Mouse (Mus musculus) inflammation-experienced regulatory T-cells, adult 6 months (primary cell): ENCODE data around the gene Cdk5. TPM values are rescaled to one million over a fixed set of nuclear protein-coding genes. Genes with fewer than 3 reads are reported as not detected.

Experiments used
- ATAC-seq: one replicate; pipeline ENCODE4 v1.8.0; 2017
- polyA plus RNA-seq, 3 experiments: library from polyadenylated mRNA; unstranded; fragments of 100-300 nt; shearing (Covaris generic); gene quantifications; one replicate each; pipeline ENCODE4 v1.2.1; 2017

Gene Cdk5
- polyA plus RNA-seq, 3 experiments from 2014 or later = 47.6 to 66.2 (median 62.8) TPM

DNA sequence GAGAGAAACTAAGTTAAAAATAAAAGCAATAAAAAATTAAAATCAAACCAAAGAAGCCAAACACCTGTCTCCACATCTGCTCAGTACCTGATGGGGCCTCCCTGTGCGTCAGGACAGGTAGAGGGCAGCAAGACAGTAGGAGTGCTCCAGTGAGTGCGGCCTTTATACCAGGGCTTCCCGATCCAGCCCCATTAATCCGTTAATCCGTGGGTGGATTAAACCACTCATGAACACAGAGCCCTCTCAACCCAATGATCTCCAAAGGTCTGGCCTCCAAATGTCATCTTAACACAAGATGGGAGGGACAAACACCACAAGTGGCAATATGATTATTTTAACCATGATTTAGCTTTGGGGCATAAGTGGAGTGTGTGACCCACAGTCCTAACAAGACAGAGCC lies 49.5 kb downstream of the Cdk5 start:
- ATAC-seq = no peak

DNA sequence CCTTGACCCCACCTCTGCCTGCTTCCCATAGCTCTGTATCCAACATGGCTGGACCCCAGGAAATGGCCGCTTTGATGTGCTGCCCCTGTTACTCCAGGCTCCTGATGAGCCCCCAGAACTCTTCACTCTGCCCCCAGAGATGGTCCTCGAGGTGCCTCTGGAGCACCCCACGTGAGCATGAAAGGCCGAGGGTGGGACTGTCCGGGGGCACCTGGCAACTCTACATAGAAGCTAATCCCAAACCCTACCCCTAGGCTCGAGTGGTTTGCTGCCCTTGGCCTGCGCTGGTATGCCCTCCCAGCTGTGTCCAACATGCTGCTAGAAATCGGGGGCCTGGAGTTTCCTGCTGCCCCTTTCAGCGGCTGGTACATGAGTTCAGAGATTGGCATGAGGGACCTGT lies 53.6 kb downstream of the Cdk5 start:
- no peak for ATAC-seq

Other genes with a start within 250 kb of the Cdk5 start
- under 1 TPM in 2 of 3 experiments, not detected in 1; 0.38 to 0.47 TPM for gene Kcnh2, start 71.9 kb downstream of the Cdk5 start, polyA plus RNA-seq
- under 1 TPM in 2 of 3 experiments, not detected in 1; 0.08 to 0.17 TPM for gene Nos3, start 58.7 kb downstream of the Cdk5 start, polyA plus RNA-seq
- 1 to 10 TPM; 1.1 to 1.7 (median 1.4) TPM for gene Atg9b, start 31.4 kb downstream of the Cdk5 start, polyA plus RNA-seq
- 10 to 100 TPM; 15.5 to 26.5 (median 20.9) TPM for gene Abcb8, start 29.9 kb downstream of the Cdk5 start, polyA plus RNA-seq
- gene Asic3, start 10.1 kb downstream of the Cdk5 start, polyA plus RNA-seq = not detected
- 10 to 100 TPM; 11.4 to 17.1 (median 12.4) TPM for gene Slc4a2, start 307 bp upstream of the Cdk5 start, polyA plus RNA-seq
- gene Fastk, start 21.8 kb upstream of the Cdk5 start, polyA plus RNA-seq = 10 to 100 TPM; 32.1 to 63.3 (median 63.0) TPM
- gene Tmub1, start 24.3 kb upstream of the Cdk5 start, polyA plus RNA-seq = 10 to 100 TPM; 50.9 to 68.9 (median 59.0) TPM
- 1 to 10 TPM; 5.4 to 9.7 (median 7.5) TPM for gene Agap3, start 28.6 kb upstream of the Cdk5 start, polyA plus RNA-seq
- under 1 TPM in 1 of 3 experiments, not detected in 2; 0.16 TPM for gene Gbx1, start 103.7 kb upstream of the Cdk5 start, polyA plus RNA-seq
- gene Asb10, start 117.4 kb upstream of the Cdk5 start, polyA plus RNA-seq = not detected
- not detected for gene 4931409K22Rik, start 133.3 kb upstream of the Cdk5 start, polyA plus RNA-seq
- 10 to 100 TPM; 52.1 to 67.7 (median 61.3) TPM for gene Abcf2, start 153.9 kb upstream of the Cdk5 start, polyA plus RNA-seq
- gene Chpf2, start 163.2 kb upstream of the Cdk5 start, polyA plus RNA-seq = 10 to 100 TPM in 2 of 3 experiments, 1 to 10 TPM in 1; 8.5 to 12.9 (median 10.0) TPM
- gene Smarcd3, start 200.9 kb upstream of the Cdk5 start, polyA plus RNA-seq = 1 to 10 TPM in 1 of 3 experiments, under 1 TPM in 2; 0.50 to 1.9 (median 0.69) TPM